Mouse (Mus musculus) forebrain, embryonic 11.5 days (tissue): ENCODE results near the gene Tekt4. TPM values are rescaled to one million over a fixed set of nuclear protein-coding genes. Genes with fewer than 3 reads are reported as not detected.

ENCODE experiments used
- ATAC-seq: fragments of 200-750 bp; cut with Nextera tagmentation; replicated peaks from 2 replicates; pipeline ENCODE4 v1.8.0; 2017; ENCODE audit warnings: moderate TSS enrichment; ENCODE audit not compliant: low FRiP score
- DNase-seq: peaks from one replicate; pipeline ENCODE4 v3.0.0-alpha.2; 2017; ENCODE audit warnings: low spot score
- H3K27ac ChIP-seq: fragments of 300-500 bp; sonication (generic); 2 replicates; pipeline ENCODE4 v1.5.1; 2014; ENCODE audit warnings: low read depth, low read length
- H3K27me3 ChIP-seq: fragments of 300-500 bp; sonication (generic); 2 replicates; pipeline ENCODE4 v1.6.1; 2014; ENCODE audit warnings: mild to moderate bottlenecking, low read length, mixed read lengths; ENCODE audit not compliant: control insufficient read depth, insufficient read depth
- H3K36me3 ChIP-seq: fragments of 300-500 bp; sonication (generic); 2 replicates; pipeline ENCODE4 v1.6.1; 2014; ENCODE audit warnings: mild to moderate bottlenecking, low read length, moderate library complexity, mixed read lengths; ENCODE audit not compliant: control insufficient read depth, insufficient read depth
- H3K4me1 ChIP-seq: fragments of 300-500 bp; sonication (generic); replicated peaks from 2 replicates; pipeline ENCODE4 v1.6.1; 2014; ENCODE audit warnings: low read length, mixed read lengths; ENCODE audit not compliant: control insufficient read depth, insufficient read depth
- H3K4me2 ChIP-seq: fragments of 300-500 bp; sonication (generic); 2 replicates; pipeline ENCODE4 v1.6.1; 2014; ENCODE audit warnings: low read depth, mild to moderate bottlenecking, low read length, moderate library complexity, mixed read lengths; ENCODE audit not compliant: severe bottlenecking
- H3K4me3 ChIP-seq: fragments of 300-500 bp; sonication (generic); 2 replicates; pipeline ENCODE4 v1.5.1; 2014; ENCODE audit warnings: low read depth, low read length
- H3K9ac ChIP-seq: fragments of 300-500 bp; sonication (generic); 2 replicates; pipeline ENCODE4 v1.6.1; 2014; ENCODE audit warnings: low read length
- H3K9me3 ChIP-seq: fragments of 300-500 bp; sonication (generic); 2 replicates; pipeline ENCODE4 v1.6.1; 2016; ENCODE audit warnings: low read length, mixed read lengths; ENCODE audit not compliant: control insufficient read depth
- WGBS: fragments of 180-500 bp; shearing (Covaris S2); extraction: QIAGEN DNeasy Blood & Tissue Kit; methylation state at CpG from one replicate; pipeline ENCODE4 v1.1.7; 2014; 5-methylcytosine and 5-hydroxymethylcytosine counted together
- polyA plus RNA-seq: library from polyadenylated mRNA; unstranded; fragments of >200 nt; fragmentation: Nextera tagmentation; extraction: Ambion mirVana; gene quantifications from 2 replicates; pipeline ENCODE4 v1.2.1, GENCODE M21; 2014

The Tekt4 gene
- polyA plus RNA-seq, 1 experiment from 2014 or later = 0.12 TPM

DNA sequence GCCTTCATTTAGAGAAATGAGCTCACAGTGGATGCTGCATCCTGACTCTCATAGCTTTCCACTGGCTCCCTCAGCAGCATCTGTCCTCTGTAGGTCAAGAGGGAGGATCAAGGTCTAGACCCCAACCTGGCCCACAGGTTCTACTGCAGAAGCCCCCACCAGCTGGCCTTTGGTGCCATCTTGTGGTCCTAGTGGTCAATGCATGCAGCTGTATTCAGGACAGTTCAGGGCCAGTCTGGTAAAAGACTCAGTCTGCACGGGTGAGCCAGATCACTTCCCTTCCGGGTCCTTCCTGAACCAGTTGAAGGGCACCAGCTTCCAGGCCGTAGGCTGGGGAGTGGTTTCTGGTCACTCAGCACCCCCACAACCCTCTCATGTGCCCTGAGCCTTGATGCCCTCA lies 53.4 kb downstream of the Tekt4 start:
- ATAC-seq (no peak), DNase-seq (peak; percentile 84)
- Histone ChIP-seq H3K9ac (no peak overlapping the region), H3K4me3 (no peak overlapping the region), H3K9me3 (no peaks in the 10 kb centered on the region), H3K27me3 (no peaks in the 10 kb centered on the region), H3K4me2 (no peak overlapping the region), H3K36me3 (no peaks in the 10 kb centered on the region), H3K27ac (no peak overlapping the region), H3K4me1 (no peaks in the 10 kb centered on the region)
- 28% methylated on average over 3 of the region's 3 CpGs for WGBS

- Histone ChIP-seq H3K27ac (no peak overlapping the region), H3K9ac (no peak overlapping the region), H3K27me3 (no peaks in the 10 kb centered on the region), H3K36me3 (no peaks in the 10 kb centered on the region), H3K4me2 (no peak overlapping the region), H3K4me1 (no peaks in the 10 kb centered on the region), H3K4me3 (no peak overlapping the region), H3K9me3 (no peaks in the 10 kb centered on the region)
- DNase-seq (peak; percentile 73), ATAC-seq (no peak)
- WGBS = 61% methylated on average over 7 of the region's 7 CpGs
Measured at GRCm38 (mm10) chr17:25508860-25509577, 54.6 kb downstream of the Tekt4 start.

GRCm38 (mm10) chr17:25510074-25510830 lies 55.8 kb downstream of the Tekt4 start:
- no peak overlapping the region for H3K4me3 ChIP-seq
- H3K4me1 ChIP-seq = no peaks in the 10 kb centered on the region
- H3K27me3 ChIP-seq = no peaks in the 10 kb centered on the region
- ATAC-seq = no peak
- no peak overlapping the region for H3K27ac ChIP-seq
- no peaks in the 10 kb centered on the region for H3K9me3 ChIP-seq
- 82% methylated on average over 9 of the region's 10 CpGs for WGBS
- no peak overlapping the region for H3K4me2 ChIP-seq
- H3K36me3 ChIP-seq = no peaks in the 10 kb centered on the region
- DNase-seq = no peak
- no peak overlapping the region for H3K9ac ChIP-seq

- Histone ChIP-seq H3K4me2 (no peak overlapping the region), H3K4me1 (no peaks in the 10 kb centered on the region), H3K9ac (no peak overlapping the region), H3K4me3 (no peak overlapping the region), H3K36me3 (no peaks in the 10 kb centered on the region), H3K27ac (no peak overlapping the region), H3K27me3 (no peaks in the 10 kb centered on the region), H3K9me3 (no peaks in the 10 kb centered on the region)
- DNase-seq (no peak), ATAC-seq (no peak)
- 81% methylated on average over 3 of the region's 3 CpGs for WGBS
Measured at GRCm38 (mm10) chr17:25511876-25512275, 57.5 kb downstream of the Tekt4 start.

- DNase-seq = no peak
- WGBS = 98% methylated on average over 2 of the region's 2 CpGs
Measured at GRCm38 (mm10) chr17:25514055-25514454, 59.6 kb downstream of the Tekt4 start.

GRCm38 (mm10) chr17:25516315-25516714 lies 61.9 kb downstream of the Tekt4 start:
- Histone ChIP-seq H3K9ac (no peak overlapping the region), H3K4me2 (no peak overlapping the region), H3K4me3 (no peak overlapping the region), H3K27me3 (no peaks in the 10 kb centered on the region), H3K4me1 (no peaks in the 10 kb centered on the region), H3K36me3 (no peaks in the 10 kb centered on the region), H3K27ac (no peak overlapping the region), H3K9me3 (no peaks in the 10 kb centered on the region)
- ATAC-seq (no peak), DNase-seq (no peak)
- 44% methylated on average over 5 of the region's 5 CpGs for WGBS

More at GRCm38 (mm10) chr17:25514055-25514454, 59.6 kb downstream of the Tekt4 start:
- Histone ChIP-seq H3K4me2 (no peak overlapping the region), H3K4me3 (no peak overlapping the region), H3K9me3 (no peaks in the 10 kb centered on the region), H3K27me3 (no peaks in the 10 kb centered on the region), H3K36me3 (no peaks in the 10 kb centered on the region), H3K9ac (no peak overlapping the region), H3K4me1 (no peaks in the 10 kb centered on the region), H3K27ac (no peak overlapping the region)
- no peak for ATAC-seq

GRCm38 (mm10) chr17:25518144-25518543 lies 63.7 kb downstream of the Tekt4 start:
- 83% methylated on average over 17 of the region's 17 CpGs for WGBS
- DNase-seq (no peak), ATAC-seq (no peak)
- no peaks in the 10 kb centered on the region for H3K36me3 ChIP-seq
- no peak overlapping the region for H3K4me2 ChIP-seq
- H3K4me3 ChIP-seq = no peak overlapping the region
- H3K9ac ChIP-seq = no peak overlapping the region
- no peaks in the 10 kb centered on the region for H3K4me1 ChIP-seq
- H3K9me3 ChIP-seq = no peaks in the 10 kb centered on the region
- H3K27me3 ChIP-seq = no peaks in the 10 kb centered on the region
- no peak overlapping the region for H3K27ac ChIP-seq

DNA sequence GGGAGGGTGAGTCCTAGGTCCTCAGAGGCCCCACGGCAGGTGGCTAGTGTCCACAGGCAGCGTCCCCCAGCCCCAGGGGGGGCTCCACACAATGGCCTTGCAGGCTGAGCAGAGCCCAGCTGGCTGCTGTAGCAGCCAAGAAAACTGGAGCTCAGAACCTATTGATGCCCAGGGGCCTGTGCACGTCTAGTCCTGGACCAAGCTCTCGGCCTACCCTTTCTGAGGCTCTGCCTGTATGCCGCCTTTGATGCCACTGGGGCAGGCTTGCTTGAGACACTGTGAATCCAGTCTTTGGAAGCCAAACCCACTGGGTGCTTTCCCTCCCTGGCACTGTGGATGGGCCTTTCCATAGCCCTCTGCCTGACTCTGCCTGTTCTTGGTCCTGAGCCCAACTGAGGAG lies 65.1 kb downstream of the Tekt4 start:
- Histone ChIP-seq H3K27ac (no peak overlapping the region), H3K4me2 (no peak overlapping the region), H3K27me3 (no peaks in the 10 kb centered on the region), H3K36me3 (no peaks in the 10 kb centered on the region), H3K4me1 (no peaks in the 10 kb centered on the region), H3K4me3 (no peak overlapping the region), H3K9ac (no peak overlapping the region), H3K9me3 (no peaks in the 10 kb centered on the region)
- no peak for ATAC-seq
- no peak for DNase-seq
- WGBS = 68% methylated on average over 5 of the region's 5 CpGs
